Mouse (Mus musculus): ENCODE data around the gene Rpap3.
A peak's percentile ranks its signal among the peaks of the same experiment; 100 is the strongest.
"Not testable (repeated sequence)": the region's sequence is repeated elsewhere in the genome, so short reads cannot be mapped to it uniquely, and the experiment has no call there.

The Rpap3 gene

GRCm38 (mm10) chr15:97710906-97711305 is 5.3 kb upstream of the Rpap3 start:
- DNase-seq (ENCODE audit: inconsistent age in 2 of 2, low spot score in 1 of 2): no peak

GRCm38 (mm10) chr15:97696616-97697015 is 9.0 kb downstream of the Rpap3 start:
- peak; percentile 41 to 65 for DNase-seq (ENCODE audit: inconsistent age in 2 of 2, low spot score in 1 of 2)

- peak; percentile 66 to 86 for DNase-seq (ENCODE audit: inconsistent age in 2 of 2, low spot score in 1 of 2)
These were observed 12.2 kb downstream of the Rpap3 start for GRCm38 (mm10) chr15:97693411-97693810.

GRCm38 (mm10) chr15:97684118-97684517 is 21.5 kb downstream of the Rpap3 start:
- DNase-seq (ENCODE audit: inconsistent age in 2 of 2, low spot score in 1 of 2): no peak

GRCm38 (mm10) chr15:97682053-97682452 is 23.6 kb downstream of the Rpap3 start:
- DNase-seq (ENCODE audit: inconsistent age in 2 of 2, low spot score in 1 of 2): no peak

GRCm38 (mm10) chr15:97679991-97680681 is 25.5 kb downstream of the Rpap3 start:
- DNase-seq (ENCODE audit: inconsistent age in 2 of 2, low spot score in 1 of 2): no peak

GRCm38 (mm10) chr15:97677341-97677740 is 28.3 kb downstream of the Rpap3 start:
- no peak for DNase-seq (ENCODE audit: inconsistent age in 2 of 2, low spot score in 1 of 2)

GRCm38 (mm10) chr15:97675927-97676326 is 29.7 kb downstream of the Rpap3 start:
- no peak for DNase-seq (ENCODE audit: inconsistent age in 2 of 2, low spot score in 1 of 2)

GRCm38 (mm10) chr15:97674423-97674822 is 31.2 kb downstream of the Rpap3 start:
- no peak for DNase-seq (ENCODE audit: inconsistent age in 2 of 2, low spot score in 1 of 2)

- DNase-seq (ENCODE audit: inconsistent age in 2 of 2, low spot score in 1 of 2): no peak
These were observed 32.2 kb downstream of the Rpap3 start for GRCm38 (mm10) chr15:97673256-97674000.

- DNase-seq (ENCODE audit: inconsistent age in 2 of 2, low spot score in 1 of 2): peak in 1 of 2 experiments; percentile 59
These were observed 33.3 kb downstream of the Rpap3 start for GRCm38 (mm10) chr15:97672211-97672765.

- no peak for DNase-seq (ENCODE audit: inconsistent age in 2 of 2, low spot score in 1 of 2)
These were observed 35.1 kb downstream of the Rpap3 start for GRCm38 (mm10) chr15:97670554-97670953.

- not testable (repeated sequence) for DNase-seq (ENCODE audit: inconsistent age in 2 of 2, low spot score in 1 of 2)
These were observed 37.3 kb downstream of the Rpap3 start for GRCm38 (mm10) chr15:97668158-97668877.

- DNase-seq (ENCODE audit: inconsistent age in 2 of 2, low spot score in 1 of 2): peak; percentile 62 to 88
These were observed 38.2 kb downstream of the Rpap3 start for GRCm38 (mm10) chr15:97667437-97667836.

GRCm38 (mm10) chr15:97666457-97666770 is 39.2 kb downstream of the Rpap3 start:
- no peak for DNase-seq (ENCODE audit: inconsistent age in 2 of 2, low spot score in 1 of 2)

- DNase-seq (ENCODE audit: inconsistent age in 2 of 2, low spot score in 1 of 2): no peak
These were observed 39.7 kb downstream of the Rpap3 start for GRCm38 (mm10) chr15:97665770-97666456.

- peak in 1 of 2 experiments; percentile 68 for DNase-seq (ENCODE audit: inconsistent age in 2 of 2, low spot score in 1 of 2)
These were observed 40.5 kb downstream of the Rpap3 start for GRCm38 (mm10) chr15:97664981-97665668.

- peak; percentile 61 to 87 for DNase-seq (ENCODE audit: inconsistent age in 2 of 2, low spot score in 1 of 2)
These were observed 41.7 kb downstream of the Rpap3 start for GRCm38 (mm10) chr15:97663750-97664406.

GRCm38 (mm10) chr15:97658755-97659116 is 46.9 kb downstream of the Rpap3 start:
- DNase-seq (ENCODE audit: inconsistent age in 2 of 2, low spot score in 1 of 2): no peak
